Mouse (Mus musculus) liver, postnatal 0 days (tissue): Measurements from ENCODE around the gene Sppl3. TPM values are rescaled to one million over a fixed set of nuclear protein-coding genes. Genes with fewer than 3 reads are reported as not detected.
A peak's percentile ranks its signal among the peaks of the same experiment; 100 is the strongest.

Source experiments
- ATAC-seq: fragments of 200-750 bp; cut with Nextera tagmentation; 2 replicates; pipeline ENCODE4 v1.8.0; 2017; ENCODE audit warnings: mild to moderate bottlenecking, moderate library complexity
- DNase-seq: peaks from one replicate; pipeline ENCODE4 v3.0.0-alpha.2; 2016
- H3K27ac ChIP-seq: fragments of 300-500 bp; sonication (generic); 2 replicates; pipeline ENCODE4 v1.5.1; 2014; ENCODE audit warnings: antibody characterized with exemption, moderate library complexity, mild to moderate bottlenecking, low read depth
- H3K27me3 ChIP-seq: fragments of 300-500 bp; sonication (generic); 2 replicates; pipeline ENCODE4 v1.6.1; 2014; ENCODE audit warnings: low read length, control low read depth, mixed read lengths; ENCODE audit not compliant: insufficient read depth
- H3K36me3 ChIP-seq: fragments of 300-500 bp; sonication (generic); replicated peaks from 2 replicates; pipeline ENCODE4 v1.6.1; 2014; ENCODE audit warnings: mild to moderate bottlenecking, control low read depth, low read length, moderate library complexity, mixed read lengths; ENCODE audit not compliant: insufficient read depth
- H3K4me1 ChIP-seq: fragments of 300-500 bp; sonication (generic); 2 replicates; pipeline ENCODE4 v1.6.1; 2014; ENCODE audit warnings: antibody characterized with exemption, mild to moderate bottlenecking, control low read depth; ENCODE audit not compliant: insufficient read depth
- H3K4me2 ChIP-seq: fragments of 300-500 bp; sonication (generic); 2 replicates; pipeline ENCODE4 v1.6.1; 2014; ENCODE audit warnings: low read depth, mild to moderate bottlenecking, low read length, moderate library complexity, mixed read lengths
- H3K4me3 ChIP-seq: fragments of 300-500 bp; sonication (generic); 2 replicates; pipeline ENCODE4 v1.5.1; 2014; ENCODE audit warnings: low read depth, low read length
- H3K9ac ChIP-seq: fragments of 300-500 bp; sonication (generic); replicated peaks from 2 replicates; pipeline ENCODE4 v1.6.1; 2014; ENCODE audit warnings: mild to moderate bottlenecking, moderate library complexity
- H3K9me3 ChIP-seq: fragments of 300-500 bp; sonication (generic); 2 replicates; pipeline ENCODE4 v1.6.1; 2016; ENCODE audit warnings: mild to moderate bottlenecking, control low read depth, low read length, mixed read lengths
- CTCF ChIP-seq: sonication (generic); IDR thresholded peaks from 2 replicates; pipeline ENCODE4 v1.5.1; 2016; ENCODE audit warnings: antibody characterized with exemption, low read depth
- EP300 ChIP-seq: IDR thresholded peaks from 2 replicates; pipeline ENCODE4 v1.6.1; 2016; ENCODE audit warnings: antibody characterized with exemption, low read depth, mild to moderate bottlenecking
- WGBS: fragments of 180-500 bp; shearing (Covaris S2); extraction: QIAGEN DNeasy Blood & Tissue Kit; methylation state at CpG from one replicate; pipeline ENCODE4 v1.1.7; 2014; ENCODE audit not compliant: insufficient replicate concordance; 5-methylcytosine and 5-hydroxymethylcytosine counted together
- polyA plus RNA-seq: library from polyadenylated mRNA; unstranded; fragments of >200 nt; fragmentation: Nextera tagmentation; extraction: Ambion mirVana; gene quantifications from 2 replicates; pipeline ENCODE4 v1.2.1, GENCODE M21; 2015

The Sppl3 gene
- polyA plus RNA-seq, 1 experiment from 2014 or later = 9.2 TPM

GRCm38 (mm10) chr5:115133358-115134066 lies 122.6 kb downstream of the Sppl3 start:
- no peak for ATAC-seq
- Histone ChIP-seq H3K9me3 (no peaks in the 10 kb centered on the region), H3K36me3 (peaks cover 4% of the 10 kb centered on the region; the same call in 1 of the 2 replicates), H3K27me3 (no peaks in the 10 kb centered on the region), H3K27ac (no peak overlapping the region), H3K4me3 (peak overlapping the region; percentile 94), H3K4me2 (peak overlapping the region; percentile 100), H3K4me1 (peaks cover 17% of the 10 kb centered on the region), H3K9ac (peak overlapping the region; percentile 79; the same call in 1 of the 2 replicates)
- WGBS = 51% methylated on average over 6 of the region's 6 CpGs
- TF ChIP-seq EP300 (no peak), CTCF (no peak)
- DNase-seq = no peak

GRCm38 (mm10) chr5:115134234-115135165 lies 123.6 kb downstream of the Sppl3 start, which contains the start of gene Unc119b:
Gene Unc119b, minus strand, starts transcription at chr5:115134975.
- Histone ChIP-seq H3K27ac (peak within 1 kb of the TSS; percentile 57; the same call in 1 of the 2 replicates), H3K27me3 (no peaks in the 10 kb centered on the region), H3K4me1 (peaks cover 17% of the 10 kb centered on the region), H3K4me3 (peak within 1 kb of the TSS; percentile 94), H3K4me2 (peak within 1 kb of the TSS; percentile 100), H3K9me3 (no peaks in the 10 kb centered on the region), H3K9ac (peak within 1 kb of the TSS; percentile 79), H3K36me3 (no peaks in the 10 kb centered on the region; the same call in 1 of the 2 replicates)
- TF ChIP-seq EP300 = no peak
- TF ChIP-seq CTCF = no peak
- WGBS = under 1% methylated on average over 52 of the region's 81 CpGs
- peak; percentile 99 for ATAC-seq
- DNase-seq = peak; percentile 92

GRCm38 (mm10) chr5:115139124-115139523 lies 128.2 kb downstream of the Sppl3 start:
- DNase-seq = no peak
- H3K4me2 ChIP-seq = no peak overlapping the region
- no peaks in the 10 kb centered on the region for H3K27me3 ChIP-seq
- ATAC-seq = no peak
- H3K4me1 ChIP-seq = peaks cover 2% of the 10 kb centered on the region; the same call in 1 of the 2 replicates
- H3K9ac ChIP-seq = no peak overlapping the region
- no peak overlapping the region for H3K4me3 ChIP-seq
- no peak overlapping the region for H3K27ac ChIP-seq
- peaks cover 5% of the 10 kb centered on the region; the same call in 1 of the 2 replicates for H3K36me3 ChIP-seq
- no peaks in the 10 kb centered on the region for H3K9me3 ChIP-seq
- TF ChIP-seq EP300 (no peak), CTCF (no peak)
- WGBS = 66% methylated on average over 4 of the region's 4 CpGs

- Histone ChIP-seq H3K9me3 (no peaks in the 10 kb centered on the region), H3K4me1 (no peaks in the 10 kb centered on the region), H3K4me2 (no peak overlapping the region), H3K9ac (no peak overlapping the region), H3K27me3 (no peaks in the 10 kb centered on the region), H3K27ac (no peak overlapping the region), H3K36me3 (peaks cover 10% of the 10 kb centered on the region; the same call in 1 of the 2 replicates), H3K4me3 (no peak overlapping the region)
- TF ChIP-seq EP300 (no peak), CTCF (no peak)
- 54% methylated on average over 3 of the region's 3 CpGs for WGBS
- ATAC-seq (no peak), DNase-seq (no peak)
Measured at GRCm38 (mm10) chr5:115140726-115141125, 129.8 kb downstream of the Sppl3 start.

- peaks cover 20% of the 10 kb centered on the region for H3K36me3 ChIP-seq
- WGBS = 82% methylated on average over 9 of the region's 9 CpGs
Measured at GRCm38 (mm10) chr5:115142166-115142697, 131.3 kb downstream of the Sppl3 start.

GRCm38 (mm10) chr5:115143552-115143951 lies 132.6 kb downstream of the Sppl3 start:
- H3K4me1 ChIP-seq = no peaks in the 10 kb centered on the region
- H3K4me2 ChIP-seq = no peak overlapping the region
- TF ChIP-seq CTCF = no peak
- no peak for TF ChIP-seq EP300
- H3K36me3 ChIP-seq = peaks cover 34% of the 10 kb centered on the region
- no peak for DNase-seq
- ATAC-seq = no peak
- H3K27me3 ChIP-seq = no peaks in the 10 kb centered on the region
- H3K9me3 ChIP-seq = no peaks in the 10 kb centered on the region
- H3K4me3 ChIP-seq = no peak overlapping the region
- no peak overlapping the region for H3K9ac ChIP-seq
- 78% methylated on average over 10 of the region's 10 CpGs for WGBS
- no peak overlapping the region for H3K27ac ChIP-seq

More at GRCm38 (mm10) chr5:115142166-115142697, 131.3 kb downstream of the Sppl3 start:
- Histone ChIP-seq H3K4me3 (no peak overlapping the region), H3K4me2 (no peak overlapping the region), H3K4me1 (no peaks in the 10 kb centered on the region), H3K27me3 (no peaks in the 10 kb centered on the region), H3K9ac (no peak overlapping the region), H3K27ac (no peak overlapping the region), H3K9me3 (no peaks in the 10 kb centered on the region)
- DNase-seq (no peak), ATAC-seq (no peak)
- no peak for TF ChIP-seq CTCF
- no peak for TF ChIP-seq EP300
